Mouse (Mus musculus) kidney, adult 18-20 months (tissue): ENCODE data around the gene Psmb2.

Experiments used
- DNase-seq: peaks from one replicate; pipeline ENCODE4 v3.0.0; 2021

Gene Psmb2

DNA sequence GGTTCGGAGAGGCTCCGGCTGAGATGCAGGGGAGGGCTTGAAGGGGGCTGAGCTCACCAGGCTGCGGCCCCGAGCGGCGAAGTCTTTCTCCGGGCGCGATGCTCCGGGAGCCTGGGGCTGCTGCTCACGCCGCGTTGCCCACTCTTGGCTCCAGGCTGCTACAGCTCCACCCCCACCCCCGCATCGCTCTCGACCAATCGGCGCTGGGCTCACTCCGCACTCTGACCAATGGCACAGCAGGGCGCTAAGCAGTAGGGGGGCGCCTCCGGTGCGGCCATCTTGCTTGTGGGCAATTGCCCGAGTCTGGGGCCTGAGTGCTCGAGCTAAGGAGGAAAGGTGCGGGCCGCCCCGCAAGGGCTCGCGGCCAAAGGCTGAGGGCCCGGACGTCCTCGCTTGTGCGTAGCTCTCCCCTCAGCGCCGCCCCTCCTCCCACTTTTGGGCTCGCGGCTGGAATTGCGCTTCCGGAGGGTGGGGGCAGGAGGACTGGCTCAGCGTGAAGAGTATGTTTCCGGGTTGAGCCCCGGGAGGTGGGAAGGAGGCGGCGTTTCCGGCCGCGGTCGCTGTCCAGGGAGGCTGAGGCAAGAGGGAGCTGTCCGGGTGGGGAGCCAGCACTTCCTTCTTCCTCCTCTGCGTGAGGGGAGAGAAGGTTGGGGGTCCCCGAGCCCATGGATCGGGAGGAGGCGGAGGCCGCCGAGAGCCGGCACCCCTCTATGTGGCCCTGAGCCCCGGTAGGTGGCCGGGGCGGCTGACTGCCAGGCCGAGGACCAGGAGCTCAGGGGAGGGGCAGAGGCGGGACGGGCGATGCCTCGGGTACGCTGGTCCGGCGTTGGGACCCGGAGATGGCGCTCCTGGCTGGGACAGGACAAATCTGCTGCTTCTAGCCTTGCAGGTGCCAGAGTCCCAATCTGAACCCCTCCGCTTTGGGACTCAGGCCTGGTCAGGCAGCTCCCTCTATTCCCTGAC lies 76.1 kb downstream of the Psmb2 start, which contains the start of the genes Ncdn and AU040320:
Gene Ncdn (minus strand): TSS at position 171 of the 963 bp plus-strand sequence.
Gene AU040320 (plus strand): TSS at position 277 of the 963 bp plus-strand sequence.
- DNase-seq: peak; percentile 96

DNA sequence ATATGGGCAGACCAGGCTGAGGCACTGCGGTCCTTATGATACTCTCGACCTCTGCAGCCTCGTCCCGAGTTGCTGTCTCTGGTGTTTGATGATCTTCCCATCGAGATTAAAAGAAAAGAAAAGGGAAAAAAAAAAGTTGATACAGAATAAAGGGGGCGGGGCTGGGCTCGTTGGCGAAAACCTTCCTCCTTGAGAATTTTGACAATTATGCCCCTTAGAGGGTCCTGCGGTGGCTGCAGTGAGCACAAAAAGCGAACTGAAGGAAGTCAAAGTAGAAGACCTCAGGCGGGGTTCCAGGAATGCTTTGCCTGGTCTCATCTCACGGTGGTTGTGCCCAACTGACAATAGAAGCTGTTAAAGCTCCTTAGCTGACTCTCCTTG lies 76.8 kb downstream of the Psmb2 start:
- no peak for DNase-seq

DNA sequence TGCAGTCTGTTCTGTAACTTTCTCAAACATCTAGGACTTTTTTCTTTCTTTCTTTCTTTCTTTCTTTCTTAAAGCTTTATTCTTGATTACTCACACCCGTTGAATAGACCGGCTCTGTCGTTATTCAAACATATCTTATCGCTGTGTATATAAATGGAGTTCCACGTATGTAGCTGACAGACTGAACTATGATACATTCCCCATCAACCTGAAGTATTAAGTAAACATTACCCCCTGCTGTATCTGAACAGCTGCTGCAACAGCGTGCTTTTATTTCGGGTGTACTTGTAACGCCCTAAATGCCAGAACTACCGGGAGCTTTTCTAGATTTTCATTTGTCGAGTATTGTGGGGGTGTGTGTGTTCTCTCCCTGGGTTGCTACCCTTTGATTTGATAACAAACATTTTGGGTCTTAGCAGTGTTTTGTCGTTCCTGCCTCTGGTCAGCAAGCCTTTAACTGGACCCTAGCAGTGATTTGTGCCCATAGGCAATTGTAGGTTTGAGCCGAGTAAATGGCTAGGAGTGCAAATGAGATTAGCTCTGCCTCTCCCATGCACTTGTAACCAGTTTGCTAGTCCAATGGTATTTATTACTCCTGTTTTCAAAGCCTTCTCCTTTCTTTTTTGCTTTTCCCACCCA lies 77.4 kb downstream of the Psmb2 start:
- no peak for DNase-seq

DNA sequence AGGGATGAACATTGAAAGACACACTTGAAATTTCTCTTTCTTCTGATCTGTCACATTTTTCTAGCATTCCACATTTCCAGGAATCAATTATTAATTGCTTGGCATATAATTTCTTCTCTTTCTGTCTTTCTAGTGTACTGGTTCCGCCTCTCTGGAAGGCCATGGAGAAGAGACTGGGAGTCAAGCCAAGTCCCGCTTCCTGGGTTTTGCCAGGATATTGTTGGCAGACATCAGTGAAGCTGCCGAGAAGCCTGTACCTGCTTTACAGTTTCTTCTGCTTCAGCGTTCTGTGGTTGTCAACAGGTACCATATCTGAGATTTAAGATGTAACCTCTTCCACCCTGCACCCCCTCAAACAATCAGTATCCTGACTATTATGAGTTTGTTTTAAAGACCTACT lies 79.3 kb downstream of the Psmb2 start:
- DNase-seq: peak; percentile 65

DNA sequence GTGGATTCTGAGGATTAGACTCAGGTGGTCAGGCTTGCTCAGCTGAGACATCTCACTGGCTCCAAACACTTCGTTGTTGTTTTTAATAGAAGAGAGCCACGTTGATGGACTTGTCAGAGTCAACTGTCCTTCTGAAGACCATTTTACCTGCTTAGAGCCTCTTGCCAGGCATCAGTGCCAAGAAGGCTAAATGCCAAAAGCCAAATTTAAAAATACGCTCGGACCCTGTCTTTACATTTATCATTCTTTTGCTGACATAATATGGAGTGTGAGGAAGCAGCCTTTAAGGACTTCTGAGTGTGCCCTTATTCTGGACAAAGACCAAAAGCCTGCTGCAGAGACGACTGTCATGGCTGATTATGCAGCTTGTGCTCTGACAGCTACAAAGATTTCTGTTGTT lies 80.9 kb downstream of the Psmb2 start:
- no peak for DNase-seq
